Mouse (Mus musculus) lung, postnatal 14 days (tissue): ENCODE results near the gene Ppp6r1.
"Not testable (repeated sequence)": the region's sequence is repeated elsewhere in the genome, so short reads cannot be mapped to it uniquely, and the experiment has no call there.

Experiments used
- DNase-seq: peaks from one replicate; pipeline ENCODE4 v3.0.0; 2021

The Ppp6r1 gene

GRCm38 (mm10) chr7:4612956-4613355, 45.9 kb downstream of the Ppp6r1 start:
- DNase-seq = no peak

- no peak for DNase-seq
These were observed 46.4 kb downstream of the Ppp6r1 start for GRCm38 (mm10) chr7:4612386-4612785.

GRCm38 (mm10) chr7:4611921-4612341, 46.9 kb downstream of the Ppp6r1 start:
- no peak for DNase-seq

GRCm38 (mm10) chr7:4611511-4611910, 47.3 kb downstream of the Ppp6r1 start:
- DNase-seq = no peak

- DNase-seq = no peak
These were observed 50.8 kb downstream of the Ppp6r1 start for GRCm38 (mm10) chr7:4608002-4608401.

- DNase-seq = no peak
These were observed 54.9 kb downstream of the Ppp6r1 start, which contains the start of gene Ptprh for GRCm38 (mm10) chr7:4603873-4604272. TSS of gene Ptprh (minus strand) at chr7:4604041.

- DNase-seq = no peak
These were observed 55.9 kb downstream of the Ppp6r1 start for GRCm38 (mm10) chr7:4602969-4603368.

- DNase-seq = not testable (repeated sequence)
These were observed 61.8 kb downstream of the Ppp6r1 start for GRCm38 (mm10) chr7:4597046-4597445.
